Mouse (Mus musculus): ENCODE data around the gene Opcml.

Opcml gene

DNA sequence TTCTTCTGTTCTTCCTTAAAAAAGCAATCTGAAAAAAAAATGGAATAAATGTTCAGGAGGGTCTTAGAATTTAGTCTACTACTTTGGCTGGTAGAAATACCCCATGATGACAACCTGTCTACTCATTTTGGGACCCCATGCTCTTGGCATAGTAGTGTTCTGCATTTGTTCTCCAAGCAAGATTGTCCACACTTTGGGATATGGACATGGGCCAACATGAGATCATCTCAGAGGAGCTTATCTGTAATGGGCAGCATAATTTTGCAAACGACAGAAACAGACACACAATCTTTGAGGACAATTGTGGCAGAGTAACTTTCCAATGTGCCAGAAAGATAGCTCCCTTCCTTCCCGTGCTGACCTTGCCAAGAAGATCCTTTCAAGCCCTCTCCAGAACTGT lies 662.5 kb downstream of the Opcml start:
- 42% methylated on average over 2 of the region's 2 CpGs for WGBS

DNA sequence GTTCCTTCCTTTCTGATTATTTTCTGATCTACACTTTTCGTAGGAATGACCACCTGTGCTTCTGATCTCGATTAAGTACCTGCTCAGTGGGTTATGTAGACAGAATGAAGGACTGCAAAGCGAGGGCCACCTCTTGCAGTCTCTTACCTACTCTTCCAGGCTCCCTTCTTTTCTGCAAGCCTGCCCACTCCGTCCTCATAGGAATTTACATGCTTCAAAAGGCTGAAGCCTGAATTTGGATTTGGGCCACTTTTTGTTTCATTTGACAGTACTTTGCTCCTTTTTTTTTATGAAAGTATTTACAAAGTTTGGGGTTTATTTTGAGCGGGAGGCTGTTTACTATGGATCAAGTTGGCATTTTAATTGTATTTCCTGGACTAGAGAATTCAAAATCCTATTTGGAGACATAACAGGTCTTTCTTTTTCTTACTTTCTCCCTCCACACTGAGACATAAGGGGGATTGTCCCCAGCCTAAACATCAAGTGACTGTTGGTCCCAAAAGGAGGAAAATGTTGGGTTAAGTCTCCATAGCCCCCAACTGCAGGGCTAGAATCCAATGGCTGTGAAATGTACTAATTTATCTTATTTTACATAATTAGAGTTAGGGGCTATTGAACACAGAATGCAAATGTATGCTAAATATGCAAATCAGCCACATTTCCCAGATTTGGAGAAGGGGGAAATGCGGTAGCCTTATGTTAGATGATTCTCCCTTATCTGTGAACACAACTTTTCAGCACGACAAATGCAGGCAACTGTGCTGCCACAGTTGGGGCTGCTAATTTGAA lies 667.6 kb downstream of the Opcml start:
- WGBS = 48% methylated on average over 7 of the region's 7 CpGs

DNA sequence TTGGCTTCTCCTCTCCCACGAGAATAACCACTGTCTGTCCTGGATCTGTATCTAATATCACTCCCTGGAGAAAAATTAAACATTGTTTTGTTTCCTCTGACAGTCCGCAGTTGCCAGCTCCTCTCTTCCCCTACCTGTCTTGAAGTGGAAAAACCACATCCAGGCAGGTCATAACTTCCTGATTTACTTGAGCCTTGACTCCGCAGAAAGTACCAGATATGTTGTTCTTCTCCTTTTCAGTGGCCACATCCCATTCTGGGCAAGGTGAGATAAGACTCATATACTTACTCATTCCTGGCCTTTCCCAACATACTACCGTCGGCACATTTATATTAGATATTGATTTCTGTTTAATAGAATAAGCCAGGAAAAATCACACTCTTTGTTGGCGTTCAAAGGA lies 673.0 kb downstream of the Opcml start:
- 92% methylated on average over 6 of the region's 6 CpGs for WGBS

DNA sequence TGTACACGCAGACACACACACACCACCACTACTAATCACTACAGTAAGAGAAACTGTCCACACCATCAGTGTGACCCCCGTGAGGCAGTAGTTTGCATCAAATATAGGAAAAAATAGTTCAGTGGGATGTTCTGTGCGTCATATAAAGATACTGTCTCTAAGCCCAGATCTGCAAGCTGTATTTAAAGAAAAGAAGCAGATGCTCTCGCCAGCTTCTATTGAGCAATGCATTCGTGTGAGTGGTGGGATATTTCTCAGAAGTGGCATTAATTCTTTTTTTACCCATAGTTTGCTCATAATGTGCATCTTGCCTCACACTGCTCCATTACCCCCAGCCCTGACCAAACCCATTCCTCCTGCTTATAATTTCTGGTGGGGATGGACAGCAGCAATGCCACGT lies 678.8 kb downstream of the Opcml start:
- WGBS = 45% methylated on average over 6 of the region's 6 CpGs

DNA sequence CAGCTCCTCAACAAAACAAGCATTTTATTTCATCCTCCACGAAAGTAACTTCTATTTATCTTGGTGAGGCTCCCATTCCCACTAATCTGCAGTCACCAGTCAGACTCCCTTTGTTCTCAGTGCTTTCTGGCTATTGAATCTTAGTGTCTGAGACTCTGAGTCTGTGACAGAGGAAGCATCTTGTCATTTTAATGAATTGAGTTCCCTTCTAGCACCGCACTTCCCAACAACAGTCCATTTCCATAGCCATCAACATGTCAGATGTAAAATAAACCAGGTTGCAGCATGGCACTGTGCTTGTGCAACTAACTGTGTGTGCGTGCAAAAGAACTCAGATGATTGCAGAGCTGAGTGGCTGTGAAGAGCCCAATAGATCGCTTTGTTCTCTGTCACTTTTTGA lies 680.9 kb downstream of the Opcml start:
- WGBS = 58% methylated on average over 4 of the region's 4 CpGs

DNA sequence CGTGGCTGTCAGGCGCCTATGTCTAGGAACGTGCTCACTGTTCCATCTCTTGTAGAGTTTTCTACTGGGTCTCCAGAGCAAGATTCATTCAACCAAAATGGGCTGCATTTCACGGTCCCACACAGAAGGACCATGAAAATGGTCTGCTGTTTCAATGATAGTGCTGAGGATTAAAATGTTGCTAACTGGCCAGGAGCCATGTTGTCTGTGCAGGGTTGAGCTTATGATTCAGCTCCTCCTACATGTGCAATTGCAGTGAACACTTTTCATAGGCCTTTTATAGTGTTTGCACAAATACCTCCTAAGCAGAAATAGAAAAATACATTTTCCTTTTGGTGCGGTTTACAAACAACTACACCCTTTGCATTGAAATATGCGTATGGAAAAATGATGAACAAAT lies 684.0 kb downstream of the Opcml start:
- 68% methylated on average over 6 of the region's 6 CpGs for WGBS

DNA sequence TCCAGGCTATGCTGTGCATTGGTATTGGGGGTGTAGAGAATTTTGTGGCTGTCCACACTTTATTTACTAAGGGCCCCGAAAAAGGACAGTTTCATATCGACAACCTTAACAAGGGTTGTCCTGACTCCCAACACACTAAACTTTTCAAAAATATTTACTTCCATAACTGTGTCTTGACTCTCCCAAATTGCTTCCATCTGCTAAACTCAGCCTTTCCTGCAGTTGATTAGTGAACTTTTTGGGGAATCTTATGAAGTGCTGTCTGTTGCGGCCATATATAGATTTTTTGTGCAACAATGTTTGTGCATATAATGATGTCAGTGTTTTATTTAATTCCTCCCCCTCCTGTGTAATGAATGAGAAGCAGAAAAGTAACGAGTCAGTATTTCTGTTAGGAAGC lies 690.7 kb downstream of the Opcml start:
- 55% methylated on average over 4 of the region's 4 CpGs for WGBS

DNA sequence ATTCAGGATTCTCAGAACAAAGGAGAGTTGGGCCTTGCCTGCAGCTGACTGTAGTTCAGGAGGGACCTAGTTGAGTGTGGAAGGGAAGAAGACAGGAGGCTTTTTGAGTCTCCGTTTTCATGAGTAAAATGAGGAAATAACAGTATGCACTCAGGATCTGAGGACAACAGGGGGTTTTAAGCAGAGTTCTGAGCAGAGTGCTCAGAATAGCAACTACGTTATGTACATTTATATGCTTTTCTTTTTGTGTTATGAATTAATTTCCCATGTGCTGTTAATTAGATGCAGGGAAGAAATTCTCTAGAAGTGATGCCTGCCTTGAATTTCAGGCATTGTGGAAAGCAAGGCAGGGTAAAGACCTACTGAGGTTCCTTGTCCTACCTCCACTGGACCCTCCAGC lies 697.9 kb downstream of the Opcml start:
- 38% methylated on average over 2 of the region's 2 CpGs for WGBS

DNA sequence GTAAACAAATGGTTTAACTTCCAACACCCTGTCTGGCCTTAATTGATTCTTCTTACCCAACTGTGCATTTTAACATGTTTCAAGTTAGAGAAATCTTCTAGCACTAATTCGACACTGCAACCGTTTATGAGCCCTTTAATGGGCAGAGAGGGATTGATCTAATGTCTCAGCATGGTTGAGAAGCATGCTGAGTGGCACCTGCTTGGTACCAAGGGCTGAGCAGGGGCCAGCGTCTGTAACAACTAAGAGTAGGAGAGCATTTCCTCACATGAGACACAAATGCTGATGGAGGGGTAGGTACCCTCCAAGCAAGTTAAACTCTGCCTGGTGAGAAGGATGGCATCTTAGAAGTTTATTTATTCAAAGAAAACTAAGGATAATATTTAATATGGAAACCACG lies 699.3 kb downstream of the Opcml start:
- WGBS = 56% methylated on average over 4 of the region's 4 CpGs

DNA sequence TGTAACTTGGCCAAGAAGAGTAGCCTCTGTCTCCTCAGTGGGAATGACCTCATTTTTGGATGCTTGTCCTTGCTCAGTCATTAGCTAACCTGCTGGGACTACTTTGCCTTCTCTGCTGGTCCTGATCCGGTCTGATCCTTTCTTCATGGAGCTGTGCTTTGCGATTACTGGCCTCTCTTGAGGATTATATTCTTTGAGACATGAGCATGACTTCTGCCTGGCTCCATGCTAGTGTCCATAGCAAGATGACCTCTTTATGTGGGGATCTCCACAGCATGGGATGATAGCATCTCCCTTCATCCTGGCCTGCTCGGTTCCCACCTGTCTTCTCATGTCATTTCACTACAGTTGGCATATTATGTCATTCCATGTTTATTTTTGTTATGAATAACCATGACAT lies 699.8 kb downstream of the Opcml start:
- 67% methylated on average over 3 of the region's 3 CpGs for WGBS

DNA sequence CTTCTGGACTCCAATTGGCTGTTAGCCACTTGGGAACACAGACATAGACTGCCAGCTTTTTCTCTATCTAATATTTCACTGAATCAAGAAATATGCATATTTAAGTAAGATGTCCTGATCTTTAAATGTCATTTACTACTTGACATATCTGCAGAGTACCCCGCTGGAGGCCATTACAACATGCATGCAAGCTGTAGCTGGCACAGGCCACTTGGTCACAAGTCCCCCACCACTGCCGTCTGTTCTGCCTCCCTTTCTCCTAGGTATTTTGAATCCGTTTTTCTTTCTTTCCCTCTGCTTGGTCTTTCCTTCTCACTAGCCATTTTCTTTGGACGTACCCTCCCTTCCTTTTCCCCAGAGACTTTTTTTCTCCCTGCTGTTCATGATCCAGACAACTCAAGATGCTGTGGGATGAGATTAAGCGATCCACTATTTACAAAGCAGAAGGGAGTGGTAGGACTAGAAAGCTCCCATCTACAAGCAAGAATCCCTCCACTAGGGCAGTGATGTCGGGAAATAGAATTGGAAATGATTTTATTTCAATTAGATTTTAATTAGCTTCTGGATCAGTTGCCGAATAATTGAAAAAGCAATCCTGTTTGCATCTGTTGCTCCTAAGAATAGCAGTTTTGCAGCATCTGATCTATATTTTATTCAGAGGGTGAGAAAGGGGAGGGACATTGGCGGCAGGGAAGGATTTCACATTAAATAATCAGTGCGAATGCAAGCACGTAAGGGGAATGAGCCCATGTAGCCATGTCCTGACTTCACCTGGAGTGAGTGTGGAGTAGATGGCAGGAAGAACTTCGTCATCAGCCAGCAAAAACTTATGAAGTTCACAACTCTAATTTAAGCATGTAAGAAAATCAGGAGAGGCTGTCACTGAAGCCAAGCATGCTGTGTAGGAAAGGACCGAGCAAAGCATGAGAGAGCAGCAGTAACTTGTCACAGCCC lies 709.5 kb downstream of the Opcml start:
- 46% methylated on average over 12 of the region's 12 CpGs for WGBS

DNA sequence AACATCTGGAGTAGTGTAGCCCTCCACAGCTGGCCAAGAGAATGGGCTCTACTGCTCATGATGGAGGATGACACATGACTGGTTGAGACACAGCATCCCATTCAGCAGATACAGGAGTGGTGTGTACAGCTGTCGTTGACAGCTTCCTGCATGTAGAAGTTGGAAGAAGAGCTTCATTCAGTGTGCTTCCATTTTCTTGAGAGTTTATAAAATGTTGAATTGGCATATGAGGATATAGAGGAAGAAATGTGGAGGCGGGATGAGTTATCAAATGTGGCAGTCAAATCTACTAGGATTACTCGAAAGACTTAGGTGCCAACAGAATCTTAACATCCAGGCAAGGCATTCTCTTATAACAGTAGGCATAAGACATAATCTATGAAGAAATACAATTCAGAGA lies 723.3 kb downstream of the Opcml start:
- 49% methylated on average over 3 of the region's 3 CpGs for WGBS

DNA sequence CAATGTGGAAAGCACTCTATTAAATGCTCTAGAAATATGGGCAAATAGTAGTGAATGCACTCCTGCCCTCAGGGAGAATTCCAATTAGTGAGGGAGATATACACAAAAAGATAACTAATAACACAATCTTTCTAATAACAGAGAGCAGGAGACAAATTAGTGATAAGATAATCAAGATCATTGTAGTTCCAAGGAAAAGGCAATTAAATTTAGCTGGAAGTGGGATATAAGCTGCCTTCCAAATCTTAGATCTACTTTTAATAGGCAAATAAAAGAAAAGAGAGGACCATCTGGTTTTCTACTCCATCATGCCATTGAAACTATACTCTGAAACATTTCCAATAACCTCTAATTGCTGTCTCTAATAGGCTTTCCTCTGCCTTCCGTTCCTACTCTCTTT lies 742.6 kb downstream of the Opcml start:
- WGBS = 41% methylated on average over 1 of the region's 1 CpGs

DNA sequence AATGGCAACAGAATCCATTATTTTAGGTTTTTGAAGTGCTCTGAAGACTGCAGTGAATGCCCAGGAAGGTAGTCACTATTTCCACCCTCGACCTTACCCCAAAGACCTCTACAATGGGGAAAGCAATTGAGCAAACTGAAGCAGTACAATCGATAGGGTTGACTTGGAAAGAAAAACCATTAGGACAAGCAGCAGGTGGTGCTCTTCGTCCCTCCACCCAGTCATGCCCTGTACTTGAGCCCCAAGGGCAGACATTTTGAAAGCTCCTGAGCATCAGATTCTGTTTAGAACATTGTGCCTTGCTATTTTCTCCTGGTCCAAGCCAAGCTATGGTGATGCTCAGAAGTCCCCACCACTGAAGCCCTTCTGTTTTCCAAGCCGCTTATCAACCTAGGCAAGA lies 744.4 kb downstream of the Opcml start:
- WGBS = 84% methylated on average over 4 of the region's 4 CpGs

DNA sequence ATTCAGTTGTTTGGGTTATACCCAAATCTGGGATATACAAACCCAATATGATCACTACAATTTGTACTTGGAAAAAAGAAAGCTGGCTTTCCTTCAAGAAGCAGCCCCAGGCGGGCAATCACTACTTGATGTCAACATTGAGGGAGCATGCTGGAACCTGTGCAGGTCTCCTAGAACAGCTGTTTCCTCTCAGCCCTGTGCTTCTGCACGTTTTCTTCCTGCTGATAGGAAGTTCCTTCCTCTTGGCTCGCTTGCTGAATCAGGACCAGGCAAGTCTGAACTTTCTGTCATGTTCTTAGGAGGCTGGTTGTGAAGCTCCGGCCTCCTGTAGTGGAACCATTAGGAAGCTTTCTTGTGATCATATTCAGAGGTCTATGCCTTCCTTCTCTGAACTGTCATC lies 746.1 kb downstream of the Opcml start:
- 65% methylated on average over 4 of the region's 4 CpGs for WGBS

DNA sequence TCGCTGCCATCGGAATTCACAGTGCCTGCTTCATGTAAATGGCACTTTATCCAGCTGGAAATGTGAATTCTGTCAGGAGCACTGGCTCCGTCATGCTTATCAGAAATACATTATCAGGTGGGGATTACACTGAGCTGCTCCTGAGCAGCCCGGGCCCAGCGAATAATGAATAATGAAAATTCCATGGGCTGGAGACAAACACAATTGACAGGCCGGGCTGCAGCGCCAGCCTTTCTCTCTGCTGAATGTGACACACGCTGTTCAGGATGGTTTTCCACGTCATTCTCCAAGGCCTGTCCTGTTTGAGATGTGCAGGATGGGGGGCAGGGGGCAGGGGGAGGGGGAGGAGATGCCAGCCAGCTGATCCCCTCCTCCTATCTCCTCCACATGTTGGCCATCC lies 757.6 kb downstream of the Opcml start:
- 72% methylated on average over 9 of the region's 9 CpGs for WGBS

DNA sequence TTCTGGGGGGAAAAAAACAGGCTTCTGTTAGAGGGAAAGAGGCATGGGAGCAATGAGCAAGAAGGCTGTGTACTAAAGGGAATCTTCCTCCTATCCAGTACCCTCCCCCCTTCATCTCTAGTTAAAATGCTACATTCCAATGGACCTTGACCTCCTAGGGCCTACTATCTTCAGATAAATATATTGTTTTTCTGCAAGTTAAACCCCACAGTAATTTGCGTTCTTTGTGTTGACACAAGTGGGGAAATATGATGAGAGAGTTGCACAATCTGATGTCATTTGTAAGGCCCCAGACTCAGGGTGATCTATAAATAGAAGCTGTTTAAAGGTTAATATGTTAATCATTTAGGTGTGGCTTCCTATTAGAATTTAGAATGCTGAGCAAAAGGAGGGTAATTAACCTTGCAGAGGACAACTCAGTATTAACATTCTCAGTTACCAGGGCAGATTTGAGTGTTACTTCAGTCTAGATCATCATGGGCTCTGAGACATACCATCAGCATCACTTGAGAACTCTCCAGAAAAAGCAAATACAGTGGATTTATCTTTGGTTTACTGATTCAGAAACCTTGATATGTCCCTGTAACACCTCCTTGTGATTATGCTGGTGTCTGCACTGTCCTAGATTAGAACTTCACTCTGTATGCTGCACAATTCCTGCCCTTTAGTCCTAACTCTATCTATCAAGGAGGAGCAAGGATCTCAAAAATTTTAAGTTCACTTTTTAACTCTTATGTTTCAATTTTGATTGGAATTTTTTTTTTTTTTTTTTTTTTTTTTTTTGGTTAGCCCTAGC lies 762.0 kb downstream of the Opcml start:
- 92% methylated on average over 1 of the region's 1 CpGs for WGBS

DNA sequence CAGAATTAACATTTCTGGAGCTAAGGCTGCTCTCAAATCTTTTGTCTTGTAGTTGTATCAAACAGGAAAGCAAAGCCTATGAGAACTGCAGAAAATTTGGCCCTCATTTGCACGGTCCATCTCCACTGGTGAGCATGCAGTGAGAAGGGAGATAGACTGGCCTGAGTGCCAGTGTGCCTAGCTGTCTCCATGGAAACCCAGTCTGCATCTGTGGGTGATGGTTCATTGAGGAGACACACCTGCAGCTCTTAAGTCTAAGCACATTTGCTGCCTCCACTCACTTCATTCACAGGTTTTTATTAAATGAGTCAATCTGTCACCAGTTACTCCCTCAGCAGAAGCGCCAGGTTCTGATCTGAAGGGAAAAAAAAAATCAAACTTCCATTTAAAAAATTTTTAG lies 768.1 kb downstream of the Opcml start:
- WGBS = 48% methylated on average over 2 of the region's 2 CpGs

DNA sequence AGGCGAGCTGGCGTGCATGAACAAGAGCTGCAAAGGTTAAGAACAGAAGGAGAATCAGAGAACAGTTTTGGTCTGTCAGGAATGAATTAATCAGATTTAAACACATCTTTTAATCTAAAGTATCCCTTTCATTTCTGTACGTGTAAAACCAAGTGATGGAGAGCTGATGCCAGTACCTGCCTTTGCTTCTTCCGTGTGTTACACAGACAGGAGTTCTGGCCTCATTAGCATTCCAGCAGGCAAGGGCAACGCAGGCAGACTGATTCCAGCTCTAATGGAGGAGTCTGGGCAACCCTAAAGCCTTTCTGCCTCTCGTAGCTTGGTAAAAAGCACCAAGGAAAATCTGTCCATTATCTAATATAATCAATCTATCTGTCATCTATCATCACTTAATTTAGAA lies 771.2 kb downstream of the Opcml start:
- WGBS = 65% methylated on average over 6 of the region's 6 CpGs

DNA sequence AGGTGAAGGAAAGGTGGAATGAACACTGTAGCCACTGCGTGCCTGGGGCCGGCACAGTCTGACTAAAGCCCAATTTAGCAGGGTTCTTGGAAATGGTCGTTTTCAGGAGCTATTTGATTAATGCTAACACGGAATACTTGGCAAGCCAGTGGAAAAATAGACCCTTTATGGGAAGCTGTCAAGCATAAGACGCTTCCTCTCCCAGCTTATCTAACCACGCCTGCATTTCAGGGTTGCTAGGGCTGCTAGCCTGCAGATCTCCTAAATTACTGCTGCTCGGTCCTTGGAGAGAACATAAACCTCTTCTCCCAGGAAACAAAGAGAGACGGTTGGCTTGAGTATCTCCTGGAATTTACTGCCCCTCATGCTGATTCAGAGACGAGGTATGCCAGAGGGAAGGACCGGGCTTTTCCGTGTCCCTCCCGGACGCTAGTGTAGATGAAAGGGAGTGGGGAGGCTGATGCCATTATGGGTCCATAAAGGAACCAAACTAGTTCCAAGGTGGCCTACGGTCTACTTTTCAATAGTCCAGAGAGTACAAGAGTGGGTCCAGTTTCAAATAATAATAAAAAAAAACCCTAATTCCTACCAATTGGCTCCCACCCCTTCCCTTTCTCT lies 772.6 kb downstream of the Opcml start:
- 60% methylated on average over 14 of the region's 14 CpGs for WGBS

DNA sequence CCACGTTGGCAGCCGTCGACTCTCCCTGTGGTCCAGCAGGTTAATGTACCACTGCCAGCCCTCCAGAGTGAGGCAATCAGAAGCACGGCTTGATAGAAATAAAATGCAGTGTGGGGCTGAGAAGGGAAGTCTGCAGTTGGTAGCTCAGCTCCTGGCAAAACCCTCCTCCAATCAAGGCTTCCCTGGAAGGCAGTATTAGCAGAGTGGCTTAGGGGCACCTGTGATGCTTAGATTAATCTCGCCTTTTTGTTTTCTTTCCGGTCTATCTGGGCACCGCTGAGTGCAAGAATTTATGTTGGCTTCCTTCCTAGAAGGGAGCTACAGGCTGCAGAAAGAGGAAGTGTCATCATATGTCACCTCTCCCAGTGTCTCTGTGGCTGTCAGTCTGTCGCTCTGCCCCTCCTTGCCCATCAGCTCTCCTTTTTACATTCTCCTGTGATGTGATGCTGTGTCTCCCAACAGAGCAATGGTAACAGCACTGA lies 778.5 kb downstream of the Opcml start:
- WGBS = 12% methylated on average over 8 of the region's 8 CpGs

DNA sequence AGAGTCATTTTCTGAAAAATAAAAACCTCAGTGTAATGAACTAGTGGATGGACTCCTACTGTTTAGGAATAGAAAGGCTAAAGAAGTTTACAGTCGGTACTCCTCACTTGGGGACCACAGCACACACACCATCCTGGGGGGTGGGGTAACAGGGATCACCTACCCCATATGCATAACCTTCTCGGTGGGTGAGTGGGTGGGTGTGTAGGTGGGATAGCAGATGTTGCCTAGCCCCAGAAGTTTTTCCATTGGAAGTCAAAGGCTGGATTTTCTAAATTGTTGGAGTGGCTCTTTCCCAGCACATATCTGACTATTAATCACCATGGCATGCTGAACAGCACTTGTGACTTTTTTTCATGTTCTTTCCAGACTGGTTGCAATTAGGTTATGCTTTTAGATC lies 779.2 kb downstream of the Opcml start:
- 24% methylated on average over 2 of the region's 2 CpGs for WGBS

Data from cerebral cortex, adult 2 months (tissue).